Mouse (Mus musculus) liver, embryonic 14.5 days (tissue): ENCODE data around the gene Zfp513.

Experiments used
- CTCF ChIP-seq: IDR thresholded peaks from 2 replicates; pipeline ENCODE4 v1.5.1; 2016; ENCODE audit warnings: antibody characterized with exemption, low read depth, control low read depth
- EP300 ChIP-seq: IDR thresholded peaks from 2 replicates; pipeline ENCODE4 v1.6.1; 2016; ENCODE audit warnings: antibody characterized with exemption, low read depth

GRCm38 (mm10) chr5:31199893-31200292 is 2.2 kb downstream of the Zfp513 start:
- peak; percentile 53 for TF ChIP-seq CTCF
- TF ChIP-seq EP300: no peak
